Mouse (Mus musculus) layer of hippocampus, adult 9-10 months (tissue): Measurements from ENCODE around the gene Cpne9.

Experiments used
- DNase-seq: peaks from one replicate; pipeline ENCODE4 v3.0.0; 2022; ENCODE audit warnings: low spot score

Cpne9 gene

GRCm38 (mm10) chr6:113343177-113344092 is 61.3 kb downstream of the Cpne9 start, which contains the start of gene Camk1:
TSS of gene Camk1 (minus strand) at chr6:113343984.
- DNase-seq, result no peak

DNA sequence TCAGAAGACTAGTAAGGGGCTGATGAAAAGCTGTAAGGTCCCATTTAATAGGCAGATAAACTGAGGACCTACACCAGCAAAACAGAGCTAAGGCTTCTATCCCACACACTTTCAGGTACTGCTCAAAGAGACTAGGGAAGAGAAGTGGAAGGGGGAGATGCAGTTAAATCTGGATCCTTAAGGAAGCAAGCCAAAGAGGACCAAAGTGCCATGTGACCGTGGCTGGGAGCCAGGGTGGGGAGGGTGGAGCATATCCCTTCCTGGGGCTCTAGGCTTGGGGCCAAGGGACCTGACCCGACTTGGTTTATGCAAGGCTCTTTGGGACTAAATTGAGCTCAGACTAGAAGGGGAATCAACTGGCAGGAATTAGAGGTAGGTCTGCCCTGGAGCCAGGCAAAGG is 62.2 kb downstream of the Cpne9 start:
- no peak for DNase-seq

GRCm38 (mm10) chr6:113346897-113347296 is 64.8 kb downstream of the Cpne9 start:
- DNase-seq, result no peak

DNA sequence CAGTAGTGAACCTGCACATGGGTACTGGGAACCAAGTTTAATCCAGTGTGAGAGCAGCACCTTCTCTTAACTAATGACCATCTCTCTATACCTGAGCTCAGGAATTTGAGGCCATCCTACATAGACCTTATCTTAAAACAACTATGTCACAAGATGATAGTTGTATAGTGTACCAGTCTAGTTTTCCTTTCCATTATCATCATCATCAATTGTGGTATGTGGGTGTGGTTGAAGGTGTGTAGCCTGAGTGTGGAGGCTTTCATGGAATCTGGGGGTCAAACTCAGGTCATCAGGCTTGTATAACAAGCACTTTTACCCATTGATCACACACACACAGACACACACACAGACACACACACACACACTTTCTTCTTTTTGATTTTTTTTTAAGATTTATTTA is 68.4 kb downstream of the Cpne9 start:
- DNase-seq, result no peak

GRCm38 (mm10) chr6:113351161-113351560 is 69.1 kb downstream of the Cpne9 start:
- DNase-seq, result no peak

GRCm38 (mm10) chr6:113351653-113352052 is 69.5 kb downstream of the Cpne9 start:
- no peak for DNase-seq

DNA sequence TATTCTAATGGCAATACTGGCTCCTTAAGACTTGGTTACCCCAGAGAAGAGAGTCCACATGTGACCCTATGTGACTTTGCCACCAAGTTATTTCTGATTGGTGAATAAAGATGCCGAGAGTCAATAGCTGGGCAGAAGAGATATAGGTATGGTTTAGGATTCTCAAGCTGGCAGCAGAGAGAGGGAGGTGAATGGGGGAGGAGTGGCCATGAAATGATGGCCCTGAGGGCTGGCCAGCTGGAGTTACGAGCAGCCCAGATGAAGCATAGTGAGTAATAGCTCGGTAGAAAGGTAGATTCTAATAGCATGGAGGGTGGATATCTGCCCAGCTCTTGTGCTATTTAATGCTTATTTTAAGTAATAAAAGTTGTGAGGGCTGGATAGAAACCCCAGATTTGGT is 70.7 kb downstream of the Cpne9 start:
- DNase-seq, result no peak

- DNase-seq, result no peak
Measured at GRCm38 (mm10) chr6:113353696-113354095, 71.6 kb downstream of the Cpne9 start.
